Mouse (Mus musculus) limb, embryonic 14.5 days (tissue): ENCODE measurements around the gene Gpr157. TPM values are rescaled to one million over a fixed set of nuclear protein-coding genes. Genes with fewer than 3 reads are reported as not detected.

Experiments
- ATAC-seq: fragments of 200-750 bp; cut with Nextera tagmentation; 2 replicates; pipeline ENCODE4 v1.8.0; 2017; ENCODE audit warnings: low read depth, moderate number of reproducible peaks, moderate TSS enrichment; ENCODE audit not compliant: low FRiP score
- DNase-seq: peaks from one replicate; pipeline ENCODE4 v3.0.0-alpha.2; 2015; ENCODE audit warnings: low spot score
- H3K27ac ChIP-seq: fragments of 300-500 bp; sonication (generic); replicated peaks from 2 replicates; pipeline ENCODE4 v1.5.1; 2014; ENCODE audit warnings: low read depth, mild to moderate bottlenecking, low read length, moderate library complexity, mixed read lengths
- H3K27me3 ChIP-seq: fragments of 300-500 bp; sonication (generic); 2 replicates; pipeline ENCODE4 v1.6.1; 2014; ENCODE audit warnings: low read length, mixed read lengths; ENCODE audit not compliant: control insufficient read depth, insufficient read depth
- H3K36me3 ChIP-seq: fragments of 300-500 bp; sonication (generic); 2 replicates; pipeline ENCODE4 v1.6.1; 2014; ENCODE audit warnings: mild to moderate bottlenecking, low read length, moderate library complexity, mixed read lengths; ENCODE audit not compliant: control insufficient read depth, insufficient read depth
- H3K4me1 ChIP-seq: fragments of 300-500 bp; sonication (generic); 2 replicates; pipeline ENCODE4 v1.6.1; 2014; ENCODE audit warnings: antibody characterized with exemption, low read length, mixed read lengths; ENCODE audit not compliant: control insufficient read depth, insufficient read depth
- H3K4me2 ChIP-seq: fragments of 300-500 bp; sonication (generic); replicated peaks from 2 replicates; pipeline ENCODE4 v1.6.1; 2014; ENCODE audit warnings: low read depth, mild to moderate bottlenecking, low read length, moderate library complexity; ENCODE audit not compliant: severe bottlenecking
- H3K4me3 ChIP-seq: fragments of 300-500 bp; sonication (generic); replicated peaks from 2 replicates; pipeline ENCODE4 v1.5.1; 2014; ENCODE audit warnings: low read length
- H3K9ac ChIP-seq: fragments of 300-500 bp; sonication (generic); 2 replicates; pipeline ENCODE4 v1.6.1; 2014; ENCODE audit warnings: mild to moderate bottlenecking, low read depth, low read length, moderate library complexity; ENCODE audit not compliant: severe bottlenecking
- H3K9me3 ChIP-seq: fragments of 300-500 bp; sonication (generic); 2 replicates; pipeline ENCODE4 v1.6.1; 2016; ENCODE audit warnings: low read length; ENCODE audit not compliant: control insufficient read depth
- POLR2A ChIP-seq: fragments of 200-500 bp; IDR thresholded peaks from 2 replicates; pipeline ENCODE4 v1.8.0; 2012; ENCODE audit warnings: inconsistent platforms, mild to moderate bottlenecking, moderate library complexity, borderline replicate concordance; ENCODE audit not compliant: insufficient read depth, insufficient read length; ENCODE audit errors: extremely low read depth
- WGBS: fragments of 180-500 bp; shearing (Covaris S2); extraction: QIAGEN DNeasy Blood & Tissue Kit; methylation state at CpG from one replicate; pipeline ENCODE4 v1.1.7; 2014; 5-methylcytosine and 5-hydroxymethylcytosine counted together
- polyA plus RNA-seq, 2 experiments: library from polyadenylated mRNA; depleted of rRNA in 1 of 2; stranded (reverse) in 1 of 2; unstranded in 1 of 2; fragments of >200 nt; fragmentation: Nextera tagmentation in 1 of 2; extraction: Ambion mirVana in 1 of 2; gene quantifications; 2 replicates each; pipeline versions ENCODE4 v1.2.1 to v1.2.3; 2012 to 2014

Gene Gpr157
- polyA plus RNA-seq, 2 experiments = 0.52 to 3.8 TPM

DNA sequence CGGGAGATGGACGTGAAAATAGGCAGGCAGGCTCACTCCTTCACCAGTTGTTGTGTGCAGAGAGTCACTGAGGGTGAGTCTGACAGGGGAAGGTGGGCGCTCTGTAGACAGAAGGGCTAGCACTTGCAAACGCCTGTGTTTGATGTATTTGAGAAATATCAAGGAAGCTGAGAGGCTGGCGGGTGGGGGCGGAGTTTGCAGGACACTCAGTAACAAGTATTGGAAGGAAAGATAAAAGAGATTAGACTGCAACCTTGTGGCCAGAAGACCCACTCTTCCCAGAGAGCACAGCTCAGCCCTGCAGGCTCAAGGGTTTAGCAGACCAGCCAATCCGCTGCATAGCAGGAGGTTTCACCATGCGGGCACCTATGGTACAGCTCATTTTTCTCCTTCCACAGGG lies 35.7 kb upstream of the Gpr157 start:
- peaks cover 8% of the 10 kb centered on the region; the same call in 1 of the 2 replicates for H3K4me1 ChIP-seq
- ATAC-seq (no peak), DNase-seq (no peak)
- no peak for TF ChIP-seq POLR2A
- no peak overlapping the region for H3K9ac ChIP-seq
- H3K4me2 ChIP-seq = no peak overlapping the region
- H3K36me3 ChIP-seq = no peaks in the 10 kb centered on the region
- no peak overlapping the region for H3K27ac ChIP-seq
- 58% methylated on average over 8 of the region's 8 CpGs for WGBS
- peaks cover 25% of the 10 kb centered on the region for H3K27me3 ChIP-seq
- no peaks in the 10 kb centered on the region for H3K9me3 ChIP-seq
- no peak overlapping the region for H3K4me3 ChIP-seq

DNA sequence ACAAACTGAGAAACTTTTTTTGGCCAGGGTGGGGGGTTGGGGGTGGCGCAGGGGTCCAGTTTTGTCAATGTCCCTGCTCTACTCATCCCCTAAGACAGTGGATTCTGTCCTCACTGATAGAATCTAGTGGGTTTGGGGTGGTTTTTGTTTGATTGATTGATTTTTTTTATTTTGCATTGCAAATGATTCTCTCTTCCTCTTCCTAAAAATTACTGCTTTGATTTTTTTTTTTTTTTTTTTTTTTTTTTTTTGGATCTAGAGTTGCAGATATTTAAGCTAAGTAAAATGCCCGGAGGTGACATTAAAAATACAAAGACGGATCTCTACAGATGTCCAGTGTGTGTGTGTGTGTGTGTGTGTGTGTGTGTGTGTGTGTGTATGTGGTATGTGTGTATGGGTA lies 34.8 kb upstream of the Gpr157 start:
- H3K9ac ChIP-seq = no peak overlapping the region
- H3K4me1 ChIP-seq = peaks cover 8% of the 10 kb centered on the region; the same call in 1 of the 2 replicates
- TF ChIP-seq POLR2A = no peak
- H3K27ac ChIP-seq = no peak overlapping the region
- 96% methylated on average over 3 of the region's 3 CpGs for WGBS
- no peak for DNase-seq
- no peak for ATAC-seq
- no peak overlapping the region for H3K4me2 ChIP-seq
- H3K4me3 ChIP-seq = no peak overlapping the region
- H3K27me3 ChIP-seq = peaks cover 23% of the 10 kb centered on the region
- no peaks in the 10 kb centered on the region for H3K9me3 ChIP-seq
- H3K36me3 ChIP-seq = no peaks in the 10 kb centered on the region

DNA sequence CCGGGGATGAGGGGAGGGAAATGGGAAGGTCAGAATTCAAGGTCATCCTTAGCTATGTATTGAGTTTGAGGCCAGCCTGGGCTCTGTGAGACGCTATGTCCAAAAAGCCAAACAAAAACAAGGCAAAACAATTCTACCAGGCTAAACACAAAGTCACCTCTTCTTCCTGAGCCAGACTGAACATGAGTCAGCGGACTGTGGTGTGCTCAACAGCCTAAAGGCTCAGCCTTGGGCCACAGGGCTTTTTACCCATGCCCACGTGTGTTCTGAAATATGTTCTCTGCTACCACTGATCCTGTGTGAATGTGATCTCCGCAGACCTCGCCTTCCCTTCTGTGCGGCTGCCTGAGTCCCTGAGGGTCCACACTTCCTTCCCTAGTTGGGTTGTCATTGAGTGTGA lies 31.0 kb upstream of the Gpr157 start:
- TF ChIP-seq POLR2A = no peak
- no peak overlapping the region for H3K27ac ChIP-seq
- no peak overlapping the region for H3K9ac ChIP-seq
- no peaks in the 10 kb centered on the region for H3K27me3 ChIP-seq
- ATAC-seq (no peak), DNase-seq (no peak)
- H3K9me3 ChIP-seq = no peaks in the 10 kb centered on the region
- no peaks in the 10 kb centered on the region for H3K36me3 ChIP-seq
- WGBS = 78% methylated on average over 7 of the region's 7 CpGs
- peaks cover 14% of the 10 kb centered on the region for H3K4me1 ChIP-seq
- no peak overlapping the region for H3K4me3 ChIP-seq
- no peak overlapping the region for H3K4me2 ChIP-seq

DNA sequence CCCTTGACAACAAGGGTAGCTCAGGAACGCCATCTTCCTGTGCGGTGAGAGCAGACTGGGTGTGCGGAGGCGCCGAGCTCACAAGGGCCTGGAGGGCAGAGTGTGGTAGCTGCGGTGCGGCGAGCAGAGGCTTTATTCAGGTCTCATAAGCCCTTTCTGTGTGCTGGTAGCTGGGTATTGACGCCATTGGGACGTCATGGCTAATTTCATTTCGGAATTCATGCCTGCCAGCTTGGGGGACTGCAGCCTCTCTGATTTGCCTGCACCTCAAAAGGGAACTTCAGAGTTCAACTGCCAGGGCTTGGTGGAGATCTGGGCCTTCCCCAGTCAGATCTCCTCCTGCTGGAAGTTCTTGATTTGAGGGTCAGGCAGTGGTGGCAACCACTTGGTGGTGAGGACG lies 29.4 kb upstream of the Gpr157 start:
- ATAC-seq (no peak), DNase-seq (no peak)
- TF ChIP-seq POLR2A = no peak
- Histone ChIP-seq H3K4me2 (no peak overlapping the region), H3K9ac (no peak overlapping the region), H3K27me3 (no peaks in the 10 kb centered on the region), H3K4me1 (peaks cover 14% of the 10 kb centered on the region), H3K9me3 (no peaks in the 10 kb centered on the region), H3K4me3 (no peak overlapping the region), H3K27ac (no peak overlapping the region), H3K36me3 (no peaks in the 10 kb centered on the region)
- 92% methylated on average over 12 of the region's 12 CpGs for WGBS

DNA sequence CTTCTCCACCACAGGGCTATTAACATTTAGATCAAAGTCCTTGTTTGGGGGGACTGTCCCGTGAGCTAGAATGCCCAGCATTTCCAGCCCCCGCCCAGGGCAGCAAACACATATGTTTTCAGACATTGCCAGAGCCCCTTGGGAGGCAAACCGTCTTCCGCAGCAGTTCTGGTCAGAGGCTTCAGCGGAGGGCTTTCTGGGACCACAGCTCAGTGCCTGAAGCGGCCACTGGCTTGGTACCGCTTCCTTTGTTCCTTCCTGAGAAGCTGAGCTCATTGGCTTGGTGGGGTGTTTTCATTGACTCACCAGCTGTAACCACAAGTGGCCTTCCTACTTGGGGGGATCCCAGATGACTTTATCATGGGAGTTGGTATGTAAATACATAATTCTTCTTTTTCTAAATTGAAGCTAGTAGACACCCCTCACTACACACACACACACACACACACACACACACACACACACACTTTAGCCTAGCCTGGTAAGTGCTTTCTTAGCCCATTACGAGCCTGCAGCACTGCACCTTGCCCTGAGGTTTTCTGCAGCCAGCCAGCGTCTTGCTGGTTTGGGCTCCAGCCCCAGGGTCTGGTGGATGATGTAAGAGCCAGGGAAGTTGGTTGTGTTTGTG lies 27.2 kb upstream of the Gpr157 start:
- Histone ChIP-seq H3K9me3 (no peaks in the 10 kb centered on the region), H3K4me3 (no peak overlapping the region), H3K4me1 (peaks cover 14% of the 10 kb centered on the region), H3K36me3 (no peaks in the 10 kb centered on the region), H3K27me3 (no peaks in the 10 kb centered on the region), H3K4me2 (no peak overlapping the region), H3K27ac (peak overlapping the region; percentile 69; the same call in 1 of the 2 replicates), H3K9ac (no peak overlapping the region)
- TF ChIP-seq POLR2A = no peak
- 29% methylated on average over 9 of the region's 9 CpGs for WGBS
- no peak for ATAC-seq
- DNase-seq = no peak

DNA sequence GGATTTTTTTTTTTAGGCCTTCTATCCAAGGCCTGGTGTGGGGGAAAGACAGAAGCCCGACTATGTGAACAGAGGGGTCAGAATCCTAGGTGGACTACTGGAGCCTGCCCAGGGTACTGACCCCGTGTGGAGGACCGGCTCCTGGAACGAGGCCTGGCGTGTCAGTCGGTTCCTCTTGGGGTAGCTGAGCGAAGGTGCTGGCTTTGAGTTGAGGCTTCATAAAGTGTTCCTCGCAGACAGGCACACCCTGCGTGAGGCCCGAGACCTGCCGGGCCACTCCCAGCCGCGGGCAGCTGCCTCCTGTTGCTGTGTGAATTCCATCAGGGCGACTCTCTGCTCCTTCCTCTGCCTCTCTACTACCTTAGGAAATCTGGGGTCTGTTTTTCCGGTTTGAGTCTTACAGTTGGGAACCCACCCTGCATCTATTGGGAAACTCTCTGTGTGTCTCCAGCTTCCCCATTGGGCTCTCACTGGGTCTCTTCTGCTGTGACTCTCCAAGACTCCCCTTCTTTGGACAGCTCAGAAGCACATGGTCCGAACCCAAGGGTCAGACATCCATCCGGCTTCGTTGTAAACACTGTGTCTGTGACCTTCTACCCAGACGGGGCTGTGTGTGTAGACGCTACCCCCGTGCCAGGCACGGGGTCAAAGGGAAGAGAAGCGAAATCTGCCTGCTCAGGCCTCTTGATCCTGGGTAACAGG lies 26.5 kb upstream of the Gpr157 start:
- H3K27ac ChIP-seq = peak overlapping the region; percentile 69
- peaks cover 14% of the 10 kb centered on the region for H3K4me1 ChIP-seq
- no peak for DNase-seq
- ATAC-seq = no peak
- TF ChIP-seq POLR2A = no peak
- no peak overlapping the region for H3K4me3 ChIP-seq
- WGBS = 66% methylated on average over 23 of the region's 23 CpGs
- H3K9me3 ChIP-seq = no peaks in the 10 kb centered on the region
- no peak overlapping the region for H3K4me2 ChIP-seq
- no peaks in the 10 kb centered on the region for H3K36me3 ChIP-seq
- H3K9ac ChIP-seq = peak overlapping the region; percentile 34; the same call in 1 of the 2 replicates
- H3K27me3 ChIP-seq = no peaks in the 10 kb centered on the region
